Mouse (Mus musculus) kidney, adult 11 months (tissue): Measurements from ENCODE around the gene Gjb4.

ENCODE experiments used
- DNase-seq: peaks from one replicate; pipeline ENCODE4 v3.0.0; 2022

The Gjb4 gene

DNA sequence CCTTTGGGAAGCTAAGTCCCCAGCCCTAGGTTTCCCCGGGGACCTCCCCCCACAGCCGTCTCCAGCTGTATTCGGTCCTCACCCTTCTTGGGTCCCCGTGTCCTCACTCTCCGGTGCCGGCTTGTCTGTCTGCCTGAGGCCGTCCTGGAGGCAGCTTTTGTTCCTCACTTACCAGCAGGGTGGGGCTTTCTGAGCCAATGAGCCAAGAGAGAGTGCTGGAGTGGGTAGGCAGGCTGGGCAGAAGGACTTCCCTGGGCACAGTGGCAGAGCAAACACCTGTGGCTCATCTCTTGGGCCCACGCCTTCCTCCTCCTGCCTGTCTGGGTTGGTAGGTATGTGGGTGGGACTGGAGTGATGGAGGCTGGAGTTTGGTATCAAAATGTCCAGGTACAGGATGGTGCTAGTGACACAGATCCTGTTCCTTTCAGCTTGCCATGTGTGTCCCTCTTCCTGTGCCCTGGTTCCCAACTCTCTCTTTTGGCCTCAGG is at the start of gene Gjb4:
TSS of gene Gjb4 (minus strand) at position 131 of the 488 bp plus-strand sequence.
- no peak for DNase-seq

GRCm38 (mm10) chr4:127402614-127403013 is 48.7 kb upstream of the Gjb4 start:
- DNase-seq: no peak

- no peak for DNase-seq
Observed at GRCm38 (mm10) chr4:127402166-127402565, 48.3 kb upstream of the Gjb4 start.

GRCm38 (mm10) chr4:127400165-127401145 is 46.6 kb upstream of the Gjb4 start:
- DNase-seq: no peak

GRCm38 (mm10) chr4:127395591-127395990 is 41.7 kb upstream of the Gjb4 start:
- DNase-seq: no peak

GRCm38 (mm10) chr4:127389645-127390044 is 35.8 kb upstream of the Gjb4 start:
- DNase-seq: no peak

DNA sequence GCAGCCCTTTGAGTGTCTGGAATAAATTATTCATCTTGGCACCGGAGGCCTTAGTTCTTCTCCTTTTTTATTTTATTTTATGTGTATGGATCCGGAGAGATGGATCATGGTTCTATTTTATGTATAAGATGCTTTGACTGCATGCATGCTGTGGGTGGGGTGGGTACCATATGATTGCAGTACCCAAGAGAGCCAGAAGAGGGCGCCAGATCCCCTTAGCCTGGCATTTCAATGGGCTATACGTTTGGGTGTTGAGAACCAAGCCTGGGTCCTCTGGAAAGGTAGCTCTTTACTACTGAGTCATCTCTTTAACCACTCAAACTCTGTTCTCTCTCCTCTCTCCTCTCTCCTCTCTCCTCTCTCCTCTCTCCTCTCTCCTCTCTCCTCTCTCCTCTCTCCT is 23.5 kb upstream of the Gjb4 start:
- no peak for DNase-seq

GRCm38 (mm10) chr4:127375541-127376177 is 21.8 kb upstream of the Gjb4 start:
- no peak for DNase-seq

DNA sequence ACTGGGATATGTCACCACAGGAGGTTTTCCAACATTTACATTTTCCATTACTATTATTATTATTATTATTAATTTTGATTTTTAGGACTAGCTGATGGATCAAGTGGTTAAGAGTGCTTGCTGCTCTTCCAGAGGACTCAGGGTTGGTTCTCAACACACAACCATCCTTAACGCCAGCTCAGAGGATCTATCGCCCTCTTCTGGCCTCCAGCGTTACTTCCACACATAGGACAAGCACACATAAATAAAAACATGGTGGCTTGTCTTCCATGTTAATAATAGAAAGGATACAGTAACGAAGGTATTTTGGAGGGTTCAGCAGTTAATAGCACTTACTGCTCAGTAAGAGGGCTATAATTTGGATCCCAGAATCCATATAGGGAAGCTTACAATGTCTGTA is 20.8 kb upstream of the Gjb4 start:
- no peak for DNase-seq

GRCm38 (mm10) chr4:127373491-127373890 is 19.6 kb upstream of the Gjb4 start:
- DNase-seq: no peak

DNA sequence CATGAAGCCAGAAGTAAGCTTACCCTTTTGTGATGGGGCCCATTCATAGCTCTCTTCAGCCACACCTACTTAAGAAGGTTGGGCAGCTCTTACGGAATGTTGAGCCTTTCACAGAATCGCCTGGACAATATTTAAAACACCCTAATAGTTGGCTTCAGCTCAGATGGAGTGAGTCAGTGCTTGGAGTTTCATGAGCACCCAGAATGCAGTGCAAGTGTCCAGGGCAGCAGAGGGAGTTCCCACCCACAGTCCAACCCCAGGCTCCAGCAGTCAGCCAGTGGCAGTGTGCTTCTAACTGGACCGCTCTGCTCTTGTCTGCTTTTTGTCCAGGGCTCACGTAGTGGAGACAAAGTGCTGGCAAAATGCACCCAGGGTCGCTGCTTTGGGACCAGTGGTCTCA is 17.7 kb upstream of the Gjb4 start:
- DNase-seq: no peak

DNA sequence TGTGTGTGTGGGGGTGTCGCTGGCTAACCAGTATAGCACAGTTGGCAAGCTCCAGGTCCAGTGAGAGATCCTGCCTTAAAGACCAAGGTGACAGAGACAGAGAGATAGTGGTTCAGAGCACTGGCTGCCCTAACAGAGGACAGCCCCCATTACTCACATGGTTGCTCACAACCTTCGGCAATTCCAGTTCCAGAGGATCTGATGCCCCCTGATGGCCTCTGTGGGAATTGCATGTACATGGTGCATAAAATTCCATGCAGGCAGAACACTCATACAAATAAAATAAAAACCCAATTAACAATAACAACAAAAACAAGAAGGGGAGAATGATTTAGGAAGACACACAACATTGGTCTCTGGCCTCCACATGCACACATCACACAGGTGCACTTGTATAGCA is 16.6 kb upstream of the Gjb4 start:
- no peak for DNase-seq

DNA sequence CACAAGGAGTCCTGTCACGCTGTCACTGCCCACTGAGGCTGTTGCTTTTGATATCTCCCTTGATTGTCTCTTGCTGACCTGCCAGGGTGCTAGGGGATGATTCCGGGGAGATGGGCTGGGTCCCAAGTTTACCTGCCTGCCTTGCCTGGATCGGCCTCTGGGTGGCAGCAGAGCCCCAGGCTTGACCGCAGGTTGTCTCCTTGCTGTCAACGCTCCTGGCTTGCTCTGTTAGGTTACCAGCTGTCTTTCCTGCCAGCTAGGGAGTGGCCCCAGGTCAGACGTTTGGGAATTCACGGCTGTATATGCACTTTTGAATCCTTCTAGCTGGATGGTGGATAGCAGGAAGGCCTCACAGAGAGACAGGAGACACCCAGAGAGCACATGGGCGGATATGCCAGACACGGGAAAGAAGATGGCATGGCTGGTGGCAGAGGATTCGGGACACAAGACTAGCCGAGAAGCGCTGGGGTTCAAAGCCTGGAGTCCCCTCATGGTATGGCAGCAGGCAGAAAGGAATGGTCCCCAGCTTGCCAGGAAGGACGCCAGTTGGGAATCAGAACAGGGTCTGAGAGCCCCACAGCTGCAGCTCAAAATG is 14.6 kb upstream of the Gjb4 start:
- DNase-seq: no peak

- no peak for DNase-seq
Observed at GRCm38 (mm10) chr4:127365834-127366233, 12.0 kb upstream of the Gjb4 start.

DNA sequence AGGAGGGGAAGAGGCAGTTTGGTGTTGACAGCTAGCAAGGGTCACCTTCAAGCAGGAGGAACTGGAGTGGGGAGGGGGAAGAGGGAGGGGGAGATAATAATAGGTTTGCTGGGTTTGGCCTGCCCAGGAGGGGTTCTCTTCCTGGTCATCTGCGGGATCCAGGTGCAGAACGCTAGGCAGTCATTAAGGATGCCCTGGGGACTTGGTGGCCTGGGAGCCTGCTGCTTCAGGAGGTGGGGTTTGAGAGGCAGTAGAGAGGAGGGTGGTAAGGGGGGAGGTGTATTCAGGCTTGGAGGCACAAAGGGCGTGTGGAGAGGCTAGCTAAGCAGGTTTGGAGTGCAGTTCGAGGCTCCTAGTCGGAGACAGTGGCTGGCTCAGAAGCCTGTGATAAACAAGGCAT is 11.6 kb upstream of the Gjb4 start:
- no peak for DNase-seq

- DNase-seq: no peak
Observed at GRCm38 (mm10) chr4:127364431-127364830, 10.6 kb upstream of the Gjb4 start.

GRCm38 (mm10) chr4:127363331-127363730 is 9.4 kb upstream of the Gjb4 start:
- no peak for DNase-seq

DNA sequence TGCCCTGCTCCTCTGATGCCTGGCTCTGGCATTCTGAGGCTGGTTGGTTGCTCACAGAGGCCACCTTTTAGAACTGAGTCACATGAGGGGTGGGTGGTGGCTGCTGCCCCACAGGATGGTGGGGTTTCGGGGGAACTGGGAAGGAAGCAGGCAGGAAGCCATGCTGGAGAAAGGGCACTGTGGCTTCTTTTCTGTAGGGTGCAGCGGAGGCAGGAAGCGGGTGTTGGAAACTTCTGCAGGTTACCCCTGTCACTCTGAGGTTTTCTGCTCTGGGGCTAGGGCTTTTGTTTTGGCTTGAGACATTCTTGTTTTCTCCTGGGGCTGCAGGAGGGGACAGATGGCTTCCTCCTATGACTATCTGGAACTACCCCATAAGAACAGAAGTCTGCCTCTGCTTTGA is 8.6 kb upstream of the Gjb4 start:
- no peak for DNase-seq

DNA sequence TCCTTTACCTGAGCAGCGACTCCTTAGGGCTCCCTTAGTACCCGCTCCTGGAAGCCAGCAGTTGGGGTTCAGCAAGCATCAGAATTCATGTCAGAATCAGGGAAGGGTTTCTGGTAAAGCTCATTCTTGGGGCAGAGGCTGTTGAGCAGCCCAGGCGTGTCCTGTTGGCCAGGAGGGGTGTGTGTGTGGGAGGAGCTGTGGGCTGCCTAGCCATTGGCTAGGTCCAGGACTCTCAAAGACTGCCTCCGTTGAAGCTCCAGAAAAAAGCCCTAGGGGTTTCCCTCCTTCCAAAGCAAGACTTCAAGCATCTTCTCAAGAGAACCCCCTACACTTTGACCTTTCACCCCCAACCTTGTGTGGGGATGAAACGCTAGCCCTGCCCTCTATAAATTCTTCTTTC is 4.1 kb upstream of the Gjb4 start, which contains the start of gene Gjb5:
TSS of gene Gjb5 (minus strand) at position 164 of the 400 bp plus-strand sequence.
- no peak for DNase-seq

DNA sequence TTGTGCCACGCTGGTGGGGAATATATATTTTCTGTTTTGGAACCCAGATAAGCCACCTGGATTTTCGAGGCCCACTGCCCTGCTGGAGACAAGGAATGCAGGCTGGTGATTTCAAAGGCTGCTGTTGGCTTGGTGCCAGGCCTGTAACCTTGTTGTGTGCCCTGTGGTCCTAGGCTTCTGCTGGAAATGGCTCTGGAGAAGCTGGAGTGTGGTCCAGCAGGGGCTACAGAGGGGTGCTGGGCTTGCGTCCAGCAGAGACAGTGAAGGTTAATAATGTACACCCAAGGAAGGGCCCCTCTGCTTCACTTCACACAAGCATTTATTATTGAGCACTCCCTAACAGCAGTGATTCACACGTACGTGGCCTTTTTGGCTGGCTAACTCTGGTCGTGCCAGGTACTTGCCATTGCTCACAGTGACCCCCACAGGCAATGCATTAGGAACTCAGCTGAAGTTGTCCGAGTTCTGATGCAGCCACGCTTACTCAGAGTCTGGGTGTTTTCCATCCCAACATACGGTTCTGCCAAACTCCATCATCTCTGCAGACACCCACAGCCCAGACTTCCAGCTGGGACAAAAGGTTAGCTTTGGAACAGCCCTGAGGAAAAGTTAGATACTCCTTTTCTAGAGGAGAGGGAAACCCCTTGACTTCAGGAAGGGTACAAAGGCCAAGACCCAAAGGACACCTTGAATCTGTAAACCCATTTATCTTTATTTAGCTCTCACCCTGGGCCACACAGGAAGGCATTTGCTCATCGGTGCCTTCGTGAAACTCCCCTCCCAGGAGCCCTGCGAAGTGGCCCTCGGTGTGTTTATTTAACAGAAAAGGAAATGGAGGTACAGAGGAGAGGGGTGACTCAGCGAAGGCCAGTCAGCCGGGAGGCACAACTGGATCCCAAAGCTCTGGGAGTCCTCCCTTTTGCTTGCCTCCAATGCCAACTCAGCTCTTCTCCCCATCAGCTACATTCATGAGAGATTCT is 915 bp upstream of the Gjb4 start:
- peak; percentile 17 for DNase-seq

GRCm38 (mm10) chr4:127352594-127352993 is 1.3 kb downstream of the Gjb4 start:
- DNase-seq: no peak
